Mouse (Mus musculus): ENCODE results near the gene Olfr25.

Gene Olfr25

DNA sequence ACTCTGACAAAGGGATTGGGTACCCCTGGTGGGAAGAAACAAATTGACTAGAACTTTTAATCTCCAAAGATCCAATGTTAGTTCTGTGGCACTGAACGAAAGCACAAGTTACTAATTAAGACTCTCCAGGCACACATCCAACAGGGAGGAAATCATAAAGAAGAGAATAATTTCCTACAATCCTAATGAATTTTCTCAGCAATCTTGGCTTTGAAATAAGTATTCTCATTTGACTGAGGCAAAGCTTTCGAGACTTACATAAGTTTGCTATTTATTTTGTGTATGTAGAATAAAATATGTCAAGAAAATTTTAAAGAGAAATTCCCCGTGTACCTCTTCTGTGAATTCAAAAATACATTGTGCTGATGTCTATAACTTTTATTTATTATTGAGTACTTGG is at the start of gene Olfr25:
TSS of gene Olfr25 (plus strand) at position 301 of the 400 bp plus-strand sequence.
- in situ Hi-C loops (cut with MboI; ENCODE audit: low sequenced_read_pairs), result no loop called here

DNA sequence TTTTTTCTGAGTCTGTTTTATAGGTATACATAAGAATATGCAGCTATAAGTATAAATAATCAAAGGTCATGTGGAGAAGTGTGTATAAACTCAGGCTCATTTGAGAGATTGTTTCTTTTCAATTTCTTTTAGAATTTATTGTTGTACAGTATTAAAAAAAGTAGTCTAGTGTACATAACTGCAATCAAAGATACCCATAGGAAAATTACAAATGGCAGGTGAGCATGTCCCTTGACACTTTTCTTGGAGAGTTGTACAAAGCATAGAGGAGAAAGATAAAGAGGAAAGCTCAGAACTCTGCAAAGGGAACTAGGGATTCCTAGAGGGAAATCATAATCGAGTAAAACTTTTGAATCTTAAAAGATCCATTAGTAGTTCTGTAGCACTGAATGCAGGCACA is 38.1 kb upstream of the Olfr25 start, which contains the start of gene Olfr896-ps1:
TSS of gene Olfr896-ps1 (plus strand) at position 301 of the 400 bp plus-strand sequence.
- in situ Hi-C loops (cut with MboI; ENCODE audit: low sequenced_read_pairs), result no loop called here

DNA sequence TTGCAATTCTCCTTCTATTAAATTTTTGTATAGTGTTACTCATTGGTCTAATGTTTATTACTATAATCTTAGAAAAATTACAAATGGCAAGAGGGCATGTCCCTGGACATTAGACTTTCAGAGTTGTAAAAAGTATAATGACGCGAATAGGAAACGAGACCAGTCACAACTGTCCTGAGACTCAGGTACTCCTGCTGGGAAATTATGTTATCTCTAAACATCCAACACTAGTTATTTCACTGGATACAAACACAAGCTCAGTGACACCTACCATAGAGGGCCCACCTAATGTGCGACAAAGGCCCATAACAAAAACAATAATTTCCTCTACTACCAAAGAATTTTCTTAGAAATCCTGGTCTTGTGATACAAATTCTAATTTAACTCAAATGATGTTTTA is 19.3 kb downstream of the Olfr25 start, which contains the start of gene Olfr898:
TSS of gene Olfr898 (plus strand) at position 301 of the 400 bp plus-strand sequence.
- in situ Hi-C loops (cut with MboI; ENCODE audit: low sequenced_read_pairs), result no loop called here

DNA sequence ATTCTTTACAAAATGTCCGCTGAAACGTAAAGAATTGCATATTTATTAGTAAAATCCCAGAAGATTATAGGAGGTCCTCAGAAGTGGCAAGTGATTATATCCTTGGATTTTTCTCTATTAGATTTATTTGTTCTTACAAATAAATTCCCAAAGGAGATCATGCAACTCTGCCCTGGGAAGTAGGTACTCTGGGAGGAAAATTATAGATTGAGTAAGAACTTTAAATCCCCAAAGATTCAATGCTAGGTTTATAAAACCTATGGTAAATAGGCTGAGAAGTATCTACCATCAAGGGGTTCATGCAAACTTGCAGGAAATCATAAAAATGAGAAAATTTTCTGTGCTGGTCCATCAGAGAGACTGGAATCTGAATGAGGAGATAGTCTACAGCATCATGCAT is 37.7 kb downstream of the Olfr25 start, which contains the start of gene Olfr250:
TSS of gene Olfr250 (plus strand) at position 301 of the 400 bp plus-strand sequence.
- in situ Hi-C loops (cut with MboI; ENCODE audit: low sequenced_read_pairs), result no loop called here

DNA sequence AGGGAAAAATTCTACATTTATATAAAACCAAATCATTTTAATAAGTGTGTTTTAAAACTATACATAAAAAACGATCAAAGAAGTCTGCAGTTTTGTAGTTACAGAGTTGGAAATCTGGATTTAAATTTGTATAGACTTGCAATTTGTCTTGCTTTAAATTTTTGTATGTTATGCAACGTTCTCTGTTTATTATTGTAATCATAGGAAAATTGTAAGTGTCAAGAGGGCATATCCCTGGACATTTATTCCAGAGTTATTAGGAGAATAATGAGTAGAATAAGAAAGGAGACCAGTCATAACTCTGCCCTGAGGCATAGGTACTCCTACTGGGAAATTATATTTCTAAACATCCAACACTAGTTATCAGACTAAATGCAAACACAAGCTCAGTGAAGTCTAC is 47.9 kb downstream of the Olfr25 start, which contains the start of gene Olfr251:
TSS of gene Olfr251 (plus strand) at position 301 of the 400 bp plus-strand sequence.
- in situ Hi-C loops (cut with MboI; ENCODE audit: low sequenced_read_pairs), result no loop called here

Data from CH12F3 (cell line).